Mouse (Mus musculus) testis, adult 2 months (tissue): ENCODE results near the gene Dock9. TPM values are rescaled to one million over a fixed set of nuclear protein-coding genes. Genes with fewer than 3 reads are reported as not detected.
A peak's percentile ranks its signal among the peaks of the same experiment; 100 is the strongest.

Experiments used
- H3K27ac ChIP-seq: fragments of 200-500 bp; 2 replicates; pipeline ENCODE4 v1.5.1; 2012; ENCODE audit warnings: low read depth, low read length; ENCODE audit not compliant: control insufficient read depth, insufficient read depth
- H3K27me3 ChIP-seq: fragments of 200-500 bp; 2 replicates; pipeline ENCODE4 v1.6.1; 2012; ENCODE audit warnings: mild to moderate bottlenecking, low read length, moderate library complexity; ENCODE audit not compliant: control insufficient read depth, insufficient read depth
- H3K36me3 ChIP-seq: fragments of 200-500 bp; 2 replicates; pipeline ENCODE4 v1.6.1; 2012; ENCODE audit warnings: mild to moderate bottlenecking, low read length; ENCODE audit not compliant: control insufficient read depth, insufficient read depth
- H3K4me1 ChIP-seq: fragments of 200-500 bp; 2 replicates; pipeline ENCODE4 v1.6.1; 2012; ENCODE audit warnings: low read length; ENCODE audit not compliant: control insufficient read depth, insufficient read depth
- H3K4me3 ChIP-seq: fragments of 200-500 bp; 2 replicates; pipeline ENCODE4 v1.5.1; 2012; ENCODE audit warnings: low read depth, mild to moderate bottlenecking, low read length, moderate library complexity, mixed read lengths; ENCODE audit not compliant: control insufficient read depth
- CTCF ChIP-seq: fragments of 200-500 bp; IDR thresholded peaks from 2 replicates; pipeline ENCODE4 v1.5.1; 2012; ENCODE audit warnings: low read depth, mild to moderate bottlenecking, inconsistent platforms, low read length, moderate library complexity; ENCODE audit not compliant: control insufficient read depth, insufficient read depth, insufficient replicate concordance
- POLR2A ChIP-seq: fragments of 200-500 bp; IDR thresholded peaks from 2 replicates; pipeline ENCODE4 v1.6.1; 2012; ENCODE audit warnings: low read depth, mild to moderate bottlenecking, inconsistent platforms, low read length, moderate library complexity; ENCODE audit not compliant: control insufficient read depth
- polyA plus RNA-seq: library from polyadenylated mRNA; depleted of rRNA; stranded (reverse); fragments of >200 nt; gene quantifications from 2 replicates; pipeline ENCODE4 v1.2.3, GENCODE M21; 2012

Dock9 gene
- polyA plus RNA-seq, 1 experiment: 4.6 TPM

- H3K36me3 ChIP-seq: no peaks in the 10 kb centered on the region
- H3K4me1 ChIP-seq: peaks cover 16% of the 10 kb centered on the region
- TF ChIP-seq CTCF (no peak), POLR2A (no peak)
- H3K27ac ChIP-seq: no peak within 1 kb of the TSS
- H3K4me3 ChIP-seq: peak within 1 kb of the TSS; percentile 19
- no peaks in the 10 kb centered on the region for H3K27me3 ChIP-seq
Measured at GRCm38 (mm10) chr14:121504781-121505484, 292.7 kb downstream of the Dock9 start, which contains the start of gene Slc15a1. Gene Slc15a1 (minus strand): TSS chr14:121505252.

GRCm38 (mm10) chr14:121500577-121500976 lies 297.1 kb downstream of the Dock9 start:
- no peak overlapping the region for H3K4me3 ChIP-seq
- peaks cover 13% of the 10 kb centered on the region for H3K4me1 ChIP-seq
- H3K27me3 ChIP-seq: no peaks in the 10 kb centered on the region
- TF ChIP-seq POLR2A: no peak
- no peak for TF ChIP-seq CTCF
- no peaks in the 10 kb centered on the region for H3K36me3 ChIP-seq
- no peak overlapping the region for H3K27ac ChIP-seq

GRCm38 (mm10) chr14:121499769-121500168 lies 297.9 kb downstream of the Dock9 start:
- H3K27me3 ChIP-seq: no peaks in the 10 kb centered on the region
- H3K4me1 ChIP-seq: peaks cover 7% of the 10 kb centered on the region
- H3K4me3 ChIP-seq: no peak overlapping the region
- no peak overlapping the region for H3K27ac ChIP-seq
- no peaks in the 10 kb centered on the region for H3K36me3 ChIP-seq
- no peak for TF ChIP-seq POLR2A
- TF ChIP-seq CTCF: no peak

- Histone ChIP-seq H3K4me1 (no peaks in the 10 kb centered on the region), H3K36me3 (no peaks in the 10 kb centered on the region), H3K27ac (no peak overlapping the region), H3K27me3 (no peaks in the 10 kb centered on the region), H3K4me3 (no peak overlapping the region)
- TF ChIP-seq POLR2A (no peak), CTCF (no peak)
Measured at GRCm38 (mm10) chr14:121497800-121498199, 299.8 kb downstream of the Dock9 start.

- Histone ChIP-seq H3K27me3 (no peaks in the 10 kb centered on the region), H3K27ac (no peak overlapping the region), H3K4me3 (no peak overlapping the region), H3K4me1 (no peaks in the 10 kb centered on the region), H3K36me3 (no peaks in the 10 kb centered on the region)
- no peak for TF ChIP-seq CTCF
- TF ChIP-seq POLR2A: no peak
Measured at GRCm38 (mm10) chr14:121495741-121496140, 301.9 kb downstream of the Dock9 start.

- no peaks in the 10 kb centered on the region for H3K27me3 ChIP-seq
- H3K36me3 ChIP-seq: no peaks in the 10 kb centered on the region
- no peaks in the 10 kb centered on the region for H3K4me1 ChIP-seq
- no peak for TF ChIP-seq CTCF
- no peak for TF ChIP-seq POLR2A
- no peak overlapping the region for H3K4me3 ChIP-seq
- H3K27ac ChIP-seq: no peak overlapping the region
Measured at GRCm38 (mm10) chr14:121495120-121495519, 302.5 kb downstream of the Dock9 start.

- no peaks in the 10 kb centered on the region for H3K36me3 ChIP-seq
- no peak overlapping the region for H3K4me3 ChIP-seq
- H3K4me1 ChIP-seq: no peaks in the 10 kb centered on the region
- H3K27me3 ChIP-seq: no peaks in the 10 kb centered on the region
- TF ChIP-seq POLR2A (no peak), CTCF (no peak)
- H3K27ac ChIP-seq: no peak overlapping the region
Measured at GRCm38 (mm10) chr14:121494238-121494637, 303.4 kb downstream of the Dock9 start.

GRCm38 (mm10) chr14:121493712-121494111 lies 303.9 kb downstream of the Dock9 start:
- Histone ChIP-seq H3K27ac (no peak overlapping the region), H3K27me3 (no peaks in the 10 kb centered on the region)
- TF ChIP-seq CTCF: no peak
- TF ChIP-seq POLR2A: no peak

More at GRCm38 (mm10) chr14:121493712-121494111, 303.9 kb downstream of the Dock9 start:
- H3K4me1 ChIP-seq: no peaks in the 10 kb centered on the region
- no peaks in the 10 kb centered on the region for H3K36me3 ChIP-seq
- no peak overlapping the region for H3K4me3 ChIP-seq
